Mouse (Mus musculus): ENCODE results near the gene Pyroxd2. TPM values are rescaled to one million over a fixed set of nuclear protein-coding genes. Genes with fewer than 3 reads are reported as not detected.

Pyroxd2 gene
- polyA plus RNA-seq, 1 experiment from 2014 or later: 3.1 TPM

GRCm38 (mm10) chr19:42725056-42725972 lies 27.3 kb downstream of the Pyroxd2 start:
- no peak overlapping the region for H3K27ac ChIP-seq (ENCODE audit: low read length)
- WGBS: 46% methylated on average over 16 of the region's 16 CpGs
- no peak for ATAC-seq (ENCODE audit: insufficient number of reproducible peaks, insufficient read depth, low FRiP score, low read depth)
- H3K4me3 ChIP-seq (ENCODE audit: low read depth, low read length): no peak overlapping the region
- H3K4me2 ChIP-seq (replicated peaks; ENCODE audit: low read depth, low read length): no peak overlapping the region
- no peaks in the 10 kb centered on the region for H3K27me3 ChIP-seq (ENCODE audit: control insufficient read depth, insufficient read depth, low read length)
- H3K4me1 ChIP-seq (ENCODE audit: control insufficient read depth, insufficient read depth, low read length): peaks cover 10% of the 10 kb centered on the region; the same call in 1 of the 2 replicates
- H3K9ac ChIP-seq (replicated peaks; ENCODE audit: low read depth, low read length): no peak overlapping the region
- no peaks in the 10 kb centered on the region for H3K9me3 ChIP-seq (ENCODE audit: control insufficient read depth, low read depth, low read length)
- no peaks in the 10 kb centered on the region for H3K36me3 ChIP-seq (ENCODE audit: control insufficient read depth, insufficient read depth, low read length)

DNA sequence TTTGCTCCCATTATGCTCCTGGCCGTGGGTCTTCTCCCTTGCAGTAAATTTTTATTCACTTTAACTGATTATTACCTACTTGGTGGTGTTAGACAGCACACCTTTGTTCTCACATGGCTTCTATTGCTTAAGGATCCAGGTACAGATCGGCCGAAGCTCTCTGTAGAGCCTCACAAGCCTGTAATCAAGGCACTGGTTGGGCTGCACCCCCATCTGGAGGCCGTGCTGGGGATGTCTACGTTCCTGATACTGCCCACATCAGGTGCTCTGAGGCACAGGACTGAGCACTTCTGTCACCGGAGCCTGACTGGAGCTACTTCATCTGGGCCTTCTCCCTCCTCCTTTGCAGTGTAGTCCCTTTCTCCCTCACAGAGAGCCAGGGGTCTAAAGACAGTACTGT lies 29.3 kb downstream of the Pyroxd2 start:
- WGBS: 74% methylated on average over 6 of the region's 6 CpGs
- Histone ChIP-seq H3K27me3 (ENCODE audit: control insufficient read depth, insufficient read depth, low read length) (no peaks in the 10 kb centered on the region), H3K9ac (replicated peaks; ENCODE audit: low read depth, low read length) (no peak overlapping the region), H3K4me3 (ENCODE audit: low read depth, low read length) (no peak overlapping the region), H3K9me3 (ENCODE audit: control insufficient read depth, low read depth, low read length) (no peaks in the 10 kb centered on the region), H3K27ac (ENCODE audit: low read length) (no peak overlapping the region), H3K4me2 (replicated peaks; ENCODE audit: low read depth, low read length) (no peak overlapping the region), H3K4me1 (ENCODE audit: control insufficient read depth, insufficient read depth, low read length) (peaks cover 10% of the 10 kb centered on the region; the same call in 1 of the 2 replicates), H3K36me3 (ENCODE audit: control insufficient read depth, insufficient read depth, low read length) (no peaks in the 10 kb centered on the region)
- no peak for ATAC-seq (ENCODE audit: insufficient number of reproducible peaks, insufficient read depth, low FRiP score, low read depth)

DNA sequence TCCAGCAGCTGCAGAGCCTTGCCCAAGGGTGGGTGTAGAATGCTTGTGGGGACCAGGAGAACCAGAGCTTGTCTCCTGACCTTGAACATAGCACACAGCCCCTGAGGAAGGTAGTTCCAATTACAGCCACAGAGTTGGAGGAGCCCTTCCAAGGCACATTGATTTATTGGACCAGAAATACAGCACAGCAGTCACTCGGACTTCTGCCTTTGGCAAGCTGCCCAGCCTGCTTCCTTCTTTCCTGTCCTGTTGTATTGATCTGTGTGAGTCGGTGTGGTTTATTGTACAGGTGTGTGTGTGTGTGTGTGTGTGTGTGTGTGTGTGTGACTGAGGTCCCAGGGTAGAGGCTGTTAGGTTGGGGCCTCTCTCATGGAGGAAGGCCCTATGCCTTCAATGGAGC lies 30.1 kb downstream of the Pyroxd2 start:
- 6% methylated on average over 2 of the region's 2 CpGs for WGBS
- ATAC-seq (ENCODE audit: insufficient number of reproducible peaks, insufficient read depth, low FRiP score, low read depth): peak; percentile 77; the same call in 1 of the 2 replicates
- no peak overlapping the region for H3K27ac ChIP-seq (ENCODE audit: low read length)

GRCm38 (mm10) chr19:42718101-42718500 lies 34.5 kb downstream of the Pyroxd2 start:
- no peaks in the 10 kb centered on the region for H3K36me3 ChIP-seq (ENCODE audit: control insufficient read depth, insufficient read depth, low read length)
- no peak for ATAC-seq (ENCODE audit: insufficient number of reproducible peaks, insufficient read depth, low FRiP score, low read depth)
- 84% methylated on average over 3 of the region's 3 CpGs for WGBS
- H3K27me3 ChIP-seq (ENCODE audit: control insufficient read depth, insufficient read depth, low read length): no peaks in the 10 kb centered on the region
- H3K4me2 ChIP-seq (replicated peaks; ENCODE audit: low read depth, low read length): no peak overlapping the region
- no peaks in the 10 kb centered on the region for H3K9me3 ChIP-seq (ENCODE audit: control insufficient read depth, low read depth, low read length)
- no peak overlapping the region for H3K4me3 ChIP-seq (ENCODE audit: low read depth, low read length)
- peaks cover 5% of the 10 kb centered on the region; the same call in 1 of the 2 replicates for H3K4me1 ChIP-seq (ENCODE audit: control insufficient read depth, insufficient read depth, low read length)
- no peak overlapping the region for H3K9ac ChIP-seq (replicated peaks; ENCODE audit: low read depth, low read length)
- H3K27ac ChIP-seq (ENCODE audit: low read length): no peak overlapping the region

More for the DNA sequence above, 30.1 kb downstream of the Pyroxd2 start:
- Histone ChIP-seq H3K4me2 (replicated peaks; ENCODE audit: low read depth, low read length) (no peak overlapping the region), H3K4me3 (ENCODE audit: low read depth, low read length) (no peak overlapping the region), H3K36me3 (ENCODE audit: control insufficient read depth, insufficient read depth, low read length) (no peaks in the 10 kb centered on the region), H3K27me3 (ENCODE audit: control insufficient read depth, insufficient read depth, low read length) (no peaks in the 10 kb centered on the region), H3K9me3 (ENCODE audit: control insufficient read depth, low read depth, low read length) (no peaks in the 10 kb centered on the region), H3K4me1 (ENCODE audit: control insufficient read depth, insufficient read depth, low read length) (peaks cover 10% of the 10 kb centered on the region; the same call in 1 of the 2 replicates), H3K9ac (replicated peaks; ENCODE audit: low read depth, low read length) (no peak overlapping the region)

DNA sequence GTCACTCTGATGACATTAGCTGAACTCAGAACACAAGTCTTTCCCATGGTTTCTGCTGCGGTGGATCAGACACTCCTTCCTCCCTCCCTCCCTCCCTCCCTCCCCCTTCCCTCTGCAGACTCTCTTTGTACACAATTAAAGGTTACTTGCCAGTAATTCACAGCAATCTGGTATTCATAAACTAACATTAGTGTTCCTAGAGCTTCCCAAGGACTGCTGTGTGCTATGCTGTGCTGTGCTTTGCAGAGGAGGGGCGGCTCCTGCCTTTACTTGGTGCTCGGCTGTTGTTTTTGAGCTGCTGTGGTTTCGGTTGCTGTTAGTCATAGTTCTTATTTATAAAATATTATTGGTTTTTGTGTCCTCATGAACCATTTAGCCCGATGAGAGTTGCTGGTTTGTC lies 34.9 kb downstream of the Pyroxd2 start:
- Histone ChIP-seq H3K27ac (ENCODE audit: low read length) (no peak overlapping the region), H3K9ac (replicated peaks; ENCODE audit: low read depth, low read length) (no peak overlapping the region), H3K27me3 (ENCODE audit: control insufficient read depth, insufficient read depth, low read length) (no peaks in the 10 kb centered on the region), H3K9me3 (ENCODE audit: control insufficient read depth, low read depth, low read length) (no peaks in the 10 kb centered on the region), H3K36me3 (ENCODE audit: control insufficient read depth, insufficient read depth, low read length) (no peaks in the 10 kb centered on the region), H3K4me1 (ENCODE audit: control insufficient read depth, insufficient read depth, low read length) (peaks cover 5% of the 10 kb centered on the region; the same call in 1 of the 2 replicates), H3K4me3 (ENCODE audit: low read depth, low read length) (no peak overlapping the region), H3K4me2 (replicated peaks; ENCODE audit: low read depth, low read length) (no peak overlapping the region)
- no peak for ATAC-seq (ENCODE audit: insufficient number of reproducible peaks, insufficient read depth, low FRiP score, low read depth)
- 67% methylated on average over 5 of the region's 5 CpGs for WGBS

DNA sequence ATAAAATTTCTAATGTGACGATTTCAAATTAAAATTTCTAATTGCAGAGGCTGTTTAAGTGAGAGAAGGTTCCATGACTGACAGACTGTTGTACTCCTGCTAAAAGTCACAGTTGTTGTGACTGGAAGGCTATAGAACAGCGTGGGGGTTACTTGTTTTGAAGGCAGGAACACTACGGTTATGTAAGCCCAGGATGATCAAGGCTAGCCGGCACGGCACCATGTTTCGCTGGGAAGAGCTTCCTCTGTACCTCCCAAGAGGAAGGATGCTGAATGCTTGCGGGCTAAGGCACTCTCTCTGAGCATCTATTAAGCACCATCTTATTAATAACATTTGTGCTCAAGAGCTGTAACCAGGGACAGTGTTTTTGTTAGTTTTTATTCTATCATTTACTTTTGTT lies 36.1 kb downstream of the Pyroxd2 start:
- no peak for ATAC-seq (ENCODE audit: insufficient number of reproducible peaks, insufficient read depth, low FRiP score, low read depth)

GRCm38 (mm10) chr19:42713770-42714169 lies 38.8 kb downstream of the Pyroxd2 start:
- H3K9ac ChIP-seq (replicated peaks; ENCODE audit: low read depth, low read length): no peak overlapping the region
- H3K4me3 ChIP-seq (ENCODE audit: low read depth, low read length): no peak overlapping the region
- no peak overlapping the region for H3K27ac ChIP-seq (ENCODE audit: low read length)
- H3K4me1 ChIP-seq (ENCODE audit: control insufficient read depth, insufficient read depth, low read length): no peaks in the 10 kb centered on the region
- WGBS: 83% methylated on average over 9 of the region's 9 CpGs
- H3K4me2 ChIP-seq (replicated peaks; ENCODE audit: low read depth, low read length): no peak overlapping the region
- no peaks in the 10 kb centered on the region for H3K27me3 ChIP-seq (ENCODE audit: control insufficient read depth, insufficient read depth, low read length)
- ATAC-seq (ENCODE audit: insufficient number of reproducible peaks, insufficient read depth, low FRiP score, low read depth): no peak
- H3K36me3 ChIP-seq (ENCODE audit: control insufficient read depth, insufficient read depth, low read length): no peaks in the 10 kb centered on the region
- H3K9me3 ChIP-seq (ENCODE audit: control insufficient read depth, low read depth, low read length): no peaks in the 10 kb centered on the region

More for the DNA sequence above, 36.1 kb downstream of the Pyroxd2 start:
- H3K27ac ChIP-seq (ENCODE audit: low read length): no peak overlapping the region
- WGBS: 72% methylated on average over 7 of the region's 7 CpGs
- H3K36me3 ChIP-seq (ENCODE audit: control insufficient read depth, insufficient read depth, low read length): no peaks in the 10 kb centered on the region
- H3K4me2 ChIP-seq (replicated peaks; ENCODE audit: low read depth, low read length): no peak overlapping the region
- H3K9ac ChIP-seq (replicated peaks; ENCODE audit: low read depth, low read length): no peak overlapping the region
- H3K4me1 ChIP-seq (ENCODE audit: control insufficient read depth, insufficient read depth, low read length): no peaks in the 10 kb centered on the region
- no peaks in the 10 kb centered on the region for H3K27me3 ChIP-seq (ENCODE audit: control insufficient read depth, insufficient read depth, low read length)
- H3K4me3 ChIP-seq (ENCODE audit: low read depth, low read length): no peak overlapping the region
- no peaks in the 10 kb centered on the region for H3K9me3 ChIP-seq (ENCODE audit: control insufficient read depth, low read depth, low read length)

- Histone ChIP-seq H3K4me3 (ENCODE audit: low read depth, low read length) (no peak overlapping the region), H3K27me3 (ENCODE audit: control insufficient read depth, insufficient read depth, low read length) (no peaks in the 10 kb centered on the region), H3K9me3 (ENCODE audit: control insufficient read depth, low read depth, low read length) (no peaks in the 10 kb centered on the region), H3K4me2 (replicated peaks; ENCODE audit: low read depth, low read length) (no peak overlapping the region), H3K9ac (replicated peaks; ENCODE audit: low read depth, low read length) (no peak overlapping the region), H3K36me3 (ENCODE audit: control insufficient read depth, insufficient read depth, low read length) (no peaks in the 10 kb centered on the region), H3K27ac (ENCODE audit: low read length) (no peak overlapping the region), H3K4me1 (ENCODE audit: control insufficient read depth, insufficient read depth, low read length) (no peaks in the 10 kb centered on the region)
- WGBS: 90% methylated on average over 7 of the region's 10 CpGs
- no peak for ATAC-seq (ENCODE audit: insufficient number of reproducible peaks, insufficient read depth, low FRiP score, low read depth)
These were observed 53.1 kb downstream of the Pyroxd2 start for GRCm38 (mm10) chr19:42699426-42699825.
